Mouse (Mus musculus): ENCODE results near the gene Gm5129. TPM values are rescaled to one million over a fixed set of nuclear protein-coding genes. Genes with fewer than 3 reads are reported as not detected.
"Not testable (repeated sequence)": the region's sequence is repeated elsewhere in the genome, so short reads cannot be mapped to it uniquely, and the experiment has no call there.

The Gm5129 gene
- polyA plus RNA-seq (2015; fragmentation: Nextera tagmentation; extraction: Ambion mirVana) = not detected in 2 replicates

GRCm38 (mm10) chr5:29735557-29736061 is at the start of gene Gm5129, which contains the start of gene Dnajb6:
Gm5129 (minus strand) TSS chr5:29735936.
Dnajb6 (plus strand) TSS chr5:29735688.
- Histone ChIP-seq H3K9ac (replicated peaks) (peak within 1 kb of the TSS; percentile 90), H3K27me3 (no peaks in the 10 kb centered on the region), H3K4me2 (replicated peaks) (peak within 1 kb of the TSS; percentile 78), H3K4me3 (peak within 1 kb of the TSS; percentile 95), H3K27ac (replicated peaks) (peak within 1 kb of the TSS; percentile 94), H3K36me3 (no peaks in the 10 kb centered on the region), H3K9me3 (no peaks in the 10 kb centered on the region), H3K4me1 (peaks cover 43% of the 10 kb centered on the region)
- WGBS = under 1% methylated on average over 46 of the region's 46 CpGs
- peak; percentile 98 for ATAC-seq (replicated peaks)

GRCm38 (mm10) chr5:29784906-29785305 is 49.2 kb upstream of the Gm5129 start:
- not testable (repeated sequence) for H3K27me3 ChIP-seq; H3K36me3 ChIP-seq; ATAC-seq (replicated peaks); H3K27ac ChIP-seq (replicated peaks); H3K4me2 ChIP-seq (replicated peaks); H3K9me3 ChIP-seq; H3K9ac ChIP-seq (replicated peaks); H3K4me3 ChIP-seq; H3K4me1 ChIP-seq
- WGBS = 97% methylated on average over 9 of the region's 13 CpGs

- Histone ChIP-seq H3K4me1 (no peaks in the 10 kb centered on the region), H3K27me3 (no peaks in the 10 kb centered on the region), H3K36me3 (no peaks in the 10 kb centered on the region), H3K27ac (replicated peaks) (no peak overlapping the region), H3K9me3 (no peaks in the 10 kb centered on the region), H3K9ac (replicated peaks) (no peak overlapping the region), H3K4me2 (replicated peaks) (no peak overlapping the region), H3K4me3 (no peak overlapping the region)
- 92% methylated on average over 3 of the region's 3 CpGs for WGBS
- no peak for ATAC-seq (replicated peaks)
Observed at GRCm38 (mm10) chr5:29782261-29782660, 46.5 kb upstream of the Gm5129 start.

- H3K27ac ChIP-seq (replicated peaks); H3K9ac ChIP-seq (replicated peaks); H3K4me3 ChIP-seq; H3K36me3 ChIP-seq; H3K4me2 ChIP-seq (replicated peaks); ATAC-seq (replicated peaks); H3K27me3 ChIP-seq; H3K4me1 ChIP-seq; H3K9me3 ChIP-seq: not testable (repeated sequence)
- WGBS = 98% methylated on average over 9 of the region's 9 CpGs
Observed at GRCm38 (mm10) chr5:29779733-29780132, 44.0 kb upstream of the Gm5129 start.

- Histone ChIP-seq H3K27ac (replicated peaks) (no peak overlapping the region), H3K4me2 (replicated peaks) (no peak overlapping the region), H3K4me1 (peaks cover 3% of the 10 kb centered on the region; the same call in 1 of the 2 replicates), H3K27me3 (no peaks in the 10 kb centered on the region), H3K9me3 (no peaks in the 10 kb centered on the region), H3K4me3 (no peak overlapping the region), H3K9ac (replicated peaks) (no peak overlapping the region), H3K36me3 (no peaks in the 10 kb centered on the region)
- WGBS = 92% methylated on average over 6 of the region's 6 CpGs
- ATAC-seq (replicated peaks) = no peak
Observed at GRCm38 (mm10) chr5:29778029-29778428, 42.3 kb upstream of the Gm5129 start.

- no peaks in the 10 kb centered on the region for H3K9me3 ChIP-seq
- H3K36me3 ChIP-seq = peaks cover 11% of the 10 kb centered on the region; the same call in 1 of the 2 replicates
- H3K4me1 ChIP-seq = peaks cover 10% of the 10 kb centered on the region
- no peak overlapping the region for H3K4me2 ChIP-seq (replicated peaks)
- ATAC-seq (replicated peaks) = no peak
- no peaks in the 10 kb centered on the region for H3K27me3 ChIP-seq
- no peak overlapping the region for H3K4me3 ChIP-seq
- 90% methylated on average over 5 of the region's 5 CpGs for WGBS
- H3K9ac ChIP-seq (replicated peaks) = no peak overlapping the region
- no peak overlapping the region for H3K27ac ChIP-seq (replicated peaks)
Observed at GRCm38 (mm10) chr5:29775437-29775836, 39.7 kb upstream of the Gm5129 start.

- 0 out of 2 replicates have a peak, but pooled peaks have one; percentile 34 for ATAC-seq (replicated peaks)
- WGBS = 71% methylated on average over 13 of the region's 13 CpGs
- no peaks in the 10 kb centered on the region for H3K9me3 ChIP-seq
- H3K27me3 ChIP-seq = no peaks in the 10 kb centered on the region
- H3K36me3 ChIP-seq = peaks cover 20% of the 10 kb centered on the region
- H3K9ac ChIP-seq (replicated peaks) = no peak overlapping the region
- H3K4me1 ChIP-seq = peaks cover 10% of the 10 kb centered on the region
- H3K27ac ChIP-seq (replicated peaks) = no peak overlapping the region
- no peak overlapping the region for H3K4me3 ChIP-seq
- no peak overlapping the region for H3K4me2 ChIP-seq (replicated peaks)
Observed at GRCm38 (mm10) chr5:29773460-29774150, 37.9 kb upstream of the Gm5129 start.

GRCm38 (mm10) chr5:29772651-29773330 is 37.1 kb upstream of the Gm5129 start:
- H3K4me2 ChIP-seq (replicated peaks) = no peak overlapping the region
- 66% methylated on average over 4 of the region's 4 CpGs for WGBS
- no peaks in the 10 kb centered on the region for H3K9me3 ChIP-seq
- peak; percentile 75 for ATAC-seq (replicated peaks)
- H3K4me1 ChIP-seq = peaks cover 10% of the 10 kb centered on the region
- H3K27me3 ChIP-seq = no peaks in the 10 kb centered on the region
- no peak overlapping the region; the same call in 1 of the 2 replicates for H3K27ac ChIP-seq (replicated peaks)
- H3K36me3 ChIP-seq = peaks cover 26% of the 10 kb centered on the region
- H3K4me3 ChIP-seq = no peak overlapping the region
- no peak overlapping the region for H3K9ac ChIP-seq (replicated peaks)

GRCm38 (mm10) chr5:29772038-29772437 is 36.3 kb upstream of the Gm5129 start:
- Histone ChIP-seq H3K36me3 (peaks cover 33% of the 10 kb centered on the region), H3K4me2 (replicated peaks) (no peak overlapping the region), H3K9me3 (no peaks in the 10 kb centered on the region), H3K4me1 (peaks cover 10% of the 10 kb centered on the region), H3K9ac (replicated peaks) (no peak overlapping the region), H3K27me3 (no peaks in the 10 kb centered on the region), H3K27ac (replicated peaks) (no peak overlapping the region; the same call in 1 of the 2 replicates), H3K4me3 (no peak overlapping the region)
- ATAC-seq (replicated peaks) = no peak
- WGBS = 93% methylated on average over 2 of the region's 2 CpGs

- H3K27me3 ChIP-seq = no peaks in the 10 kb centered on the region
- H3K4me1 ChIP-seq = peaks cover 10% of the 10 kb centered on the region
- no peak overlapping the region for H3K4me2 ChIP-seq (replicated peaks)
- H3K36me3 ChIP-seq = peaks cover 35% of the 10 kb centered on the region
- no peak overlapping the region for H3K27ac ChIP-seq (replicated peaks)
- H3K9me3 ChIP-seq = no peaks in the 10 kb centered on the region
- H3K9ac ChIP-seq (replicated peaks) = no peak overlapping the region
- no peak for ATAC-seq (replicated peaks)
- WGBS = 93% methylated on average over 1 of the region's 1 CpGs
- no peak overlapping the region for H3K4me3 ChIP-seq
Observed at GRCm38 (mm10) chr5:29770935-29771334, 35.2 kb upstream of the Gm5129 start.

- Histone ChIP-seq H3K27ac (replicated peaks) (no peak overlapping the region), H3K4me3 (no peak overlapping the region), H3K9ac (replicated peaks) (no peak overlapping the region), H3K4me2 (replicated peaks) (no peak overlapping the region), H3K27me3 (no peaks in the 10 kb centered on the region), H3K9me3 (no peaks in the 10 kb centered on the region), H3K36me3 (peaks cover 54% of the 10 kb centered on the region), H3K4me1 (no peaks in the 10 kb centered on the region)
- WGBS = 87% methylated on average over 5 of the region's 5 CpGs
- no peak for ATAC-seq (replicated peaks)
Observed at GRCm38 (mm10) chr5:29759318-29759717, 23.6 kb upstream of the Gm5129 start.

- H3K9me3 ChIP-seq = no peaks in the 10 kb centered on the region
- no peaks in the 10 kb centered on the region for H3K27me3 ChIP-seq
- no peak overlapping the region for H3K4me3 ChIP-seq
- H3K4me1 ChIP-seq = no peaks in the 10 kb centered on the region
- ATAC-seq (replicated peaks) = no peak
- H3K9ac ChIP-seq (replicated peaks) = no peak overlapping the region
- peaks cover 74% of the 10 kb centered on the region for H3K36me3 ChIP-seq
- no peak overlapping the region for H3K27ac ChIP-seq (replicated peaks)
- no peak overlapping the region for H3K4me2 ChIP-seq (replicated peaks)
Observed at GRCm38 (mm10) chr5:29752894-29753293, 17.2 kb upstream of the Gm5129 start.

Measured in forebrain, embryonic 15.5 days (tissue).